Mouse (Mus musculus) embryonic fibroblast, embryonic 13.5 days (primary cell): ENCODE results near the gene Herc3.

ENCODE experiments used
- CTCF ChIP-seq: IDR thresholded peaks from 2 replicates; pipeline ENCODE4 v1.5.1; 2011; ENCODE audit warnings: mild to moderate bottlenecking, control low read depth, low read length, moderate library complexity, borderline replicate concordance; ENCODE audit not compliant: insufficient read depth
- POLR2A ChIP-seq: IDR thresholded peaks from 2 replicates; pipeline ENCODE4 v1.6.1; 2011; ENCODE audit warnings: low read depth, mild to moderate bottlenecking, control low read depth, low read length, moderate library complexity

GRCm38 (mm10) chr6:58942276-58942675 lies 111.0 kb downstream of the Herc3 start:
- no peak for TF ChIP-seq CTCF
- TF ChIP-seq POLR2A, result no peak
